Mouse (Mus musculus) limb, embryonic 13.5 days (tissue): ENCODE data around the gene Smc3. TPM values are rescaled to one million over a fixed set of nuclear protein-coding genes. Genes with fewer than 3 reads are reported as not detected.

Experiments used
- ATAC-seq: fragments of 200-750 bp; cut with Nextera tagmentation; 2 replicates; pipeline ENCODE4 v1.8.0; 2017; ENCODE audit warnings: low read depth, moderate number of reproducible peaks, moderate TSS enrichment; ENCODE audit not compliant: low FRiP score
- H3K27ac ChIP-seq: fragments of 300-500 bp; sonication (generic); 2 replicates; pipeline ENCODE4 v1.5.1; 2015; ENCODE audit warnings: inconsistent platforms, mild to moderate bottlenecking, moderate library complexity
- H3K27me3 ChIP-seq: fragments of 300-500 bp; sonication (generic); 2 replicates; pipeline ENCODE4 v1.6.1; 2015; ENCODE audit warnings: mild to moderate bottlenecking, inconsistent platforms
- H3K36me3 ChIP-seq: fragments of 300-500 bp; sonication (generic); 2 replicates; pipeline ENCODE4 v1.6.1; 2015; ENCODE audit warnings: inconsistent platforms, mild to moderate bottlenecking, moderate library complexity
- H3K4me1 ChIP-seq: fragments of 300-500 bp; sonication (generic); 2 replicates; pipeline ENCODE4 v1.6.1; 2015; ENCODE audit warnings: inconsistent platforms
- H3K4me2 ChIP-seq: fragments of 300-500 bp; sonication (generic); replicated peaks from 2 replicates; pipeline ENCODE4 v1.6.1; 2015; ENCODE audit warnings: inconsistent platforms, mild to moderate bottlenecking, moderate library complexity
- H3K4me3 ChIP-seq: fragments of 300-500 bp; sonication (generic); 2 replicates; pipeline ENCODE4 v1.5.1; 2015; ENCODE audit warnings: moderate library complexity, mild to moderate bottlenecking, inconsistent platforms
- H3K9ac ChIP-seq: fragments of 300-500 bp; sonication (generic); 2 replicates; pipeline ENCODE4 v1.6.1; 2015; ENCODE audit warnings: mild to moderate bottlenecking, inconsistent platforms
- H3K9me3 ChIP-seq: fragments of 300-500 bp; sonication (generic); 2 replicates; pipeline ENCODE4 v1.6.1; 2016; ENCODE audit warnings: inconsistent platforms
- WGBS: fragments of 180-500 bp; shearing (Covaris S2); methylation state at CpG from one replicate; pipeline ENCODE4 v1.1.7; 2015; 5-methylcytosine and 5-hydroxymethylcytosine counted together
- polyA plus RNA-seq: library from polyadenylated mRNA; unstranded; fragments of >200 nt; fragmentation: Nextera tagmentation; extraction: Ambion mirVana; gene quantifications from 2 replicates; pipeline ENCODE4 v1.2.1, GENCODE M21; 2015

Smc3 gene
- polyA plus RNA-seq, 1 experiment from 2014 or later: 79.1 TPM

DNA sequence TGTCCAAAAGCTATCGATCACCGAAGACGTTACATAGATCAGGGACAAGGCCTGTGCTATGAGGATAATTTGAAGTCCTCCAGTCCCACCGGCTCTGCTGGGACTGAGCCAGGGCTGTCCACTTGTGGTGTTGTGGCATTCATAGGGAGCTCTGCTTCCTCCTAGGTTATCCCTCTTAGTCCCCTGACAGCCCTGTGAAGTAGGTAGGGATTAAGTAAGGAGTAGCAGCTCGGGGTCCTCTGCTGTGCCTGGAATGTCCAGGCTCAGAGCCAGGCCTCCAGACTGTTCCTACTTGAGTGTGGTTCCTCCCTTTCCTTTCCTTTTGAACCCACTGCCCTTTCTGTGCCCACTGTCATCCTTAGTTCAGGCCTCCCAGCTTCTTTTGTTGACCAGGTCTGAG, 87.4 kb downstream of the Smc3 start:
- WGBS: 75% methylated on average over 5 of the region's 5 CpGs
- peaks cover 22% of the 10 kb centered on the region for H3K27me3 ChIP-seq
- no peak overlapping the region for H3K4me3 ChIP-seq
- H3K9ac ChIP-seq: no peak overlapping the region
- H3K9me3 ChIP-seq: no peaks in the 10 kb centered on the region
- ATAC-seq: no peak
- H3K4me1 ChIP-seq: peaks cover 7% of the 10 kb centered on the region
- no peak overlapping the region for H3K4me2 ChIP-seq
- no peak overlapping the region for H3K27ac ChIP-seq
- H3K36me3 ChIP-seq: no peaks in the 10 kb centered on the region

DNA sequence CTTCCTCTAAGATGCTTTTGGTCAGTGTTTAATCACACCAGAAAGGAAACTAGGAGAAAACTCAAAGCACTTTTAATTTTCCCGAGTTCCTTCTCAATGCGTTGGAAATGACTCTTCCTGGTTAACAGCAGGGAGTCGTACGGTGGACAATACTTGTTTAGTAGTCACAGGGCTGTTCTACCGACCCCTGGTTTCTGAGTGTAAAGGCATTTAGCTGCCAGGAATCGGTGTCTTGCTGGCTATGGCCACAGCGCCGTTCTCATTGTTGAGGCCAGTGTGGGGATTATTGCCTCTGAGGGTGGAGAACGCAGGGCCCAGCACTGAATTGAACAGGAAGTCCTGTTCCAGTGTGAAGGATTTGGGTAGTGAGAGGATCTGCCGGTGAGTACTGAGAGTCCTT, 90.6 kb downstream of the Smc3 start:
- no peak overlapping the region for H3K4me2 ChIP-seq

GRCm38 (mm10) chr19:53694020-53694419, 93.8 kb downstream of the Smc3 start:
- Histone ChIP-seq H3K27me3 (no peaks in the 10 kb centered on the region), H3K36me3 (no peaks in the 10 kb centered on the region), H3K9ac (no peak overlapping the region), H3K4me1 (peaks cover 25% of the 10 kb centered on the region), H3K4me3 (no peak overlapping the region), H3K9me3 (no peaks in the 10 kb centered on the region), H3K27ac (no peak overlapping the region), H3K4me2 (no peak overlapping the region)
- 37% methylated on average over 1 of the region's 1 CpGs for WGBS
- no peak for ATAC-seq

More for the DNA sequence above, 90.6 kb downstream of the Smc3 start:
- H3K27ac ChIP-seq: no peak overlapping the region
- no peak overlapping the region for H3K9ac ChIP-seq
- H3K36me3 ChIP-seq: no peaks in the 10 kb centered on the region
- ATAC-seq: no peak
- H3K4me3 ChIP-seq: no peak overlapping the region
- no peaks in the 10 kb centered on the region for H3K9me3 ChIP-seq
- H3K27me3 ChIP-seq: no peaks in the 10 kb centered on the region
- no peaks in the 10 kb centered on the region; the same call in 1 of the 2 replicates for H3K4me1 ChIP-seq
- 68% methylated on average over 10 of the region's 10 CpGs for WGBS

Other genes starting within 250 kb of the Smc3 start
- not detected in 2 replicates for gene Gm10197, start 228.6 kb upstream of the Smc3 start, polyA plus RNA-seq
- 41.0 and 44.8 TPM in 2 replicates for gene Smndc1, start 209.8 kb upstream of the Smc3 start, polyA plus RNA-seq
- gene Dusp5, start 71.3 kb upstream of the Smc3 start, polyA plus RNA-seq: 2.1 and 2.6 TPM in 2 replicates
- 373 and 383 TPM in 2 replicates for gene Nutf2-ps1, start 11.3 kb upstream of the Smc3 start, polyA plus RNA-seq
- gene Rbm20, start 76.9 kb downstream of the Smc3 start, polyA plus RNA-seq: 3.7 and 5.1 TPM in 2 replicates